Mouse (Mus musculus) cerebellum, adult 2 months (tissue): ENCODE results near the gene Cmtm7.

Source experiments
- CTCF ChIP-seq: fragments of 200-500 bp; IDR thresholded peaks from 2 replicates; pipeline ENCODE4 v1.5.1; 2011; ENCODE audit warnings: low read depth, mild to moderate bottlenecking, control low read depth, low read length, moderate library complexity, borderline replicate concordance; ENCODE audit not compliant: insufficient read depth
- POLR2A ChIP-seq: fragments of 200-500 bp; IDR thresholded peaks from 2 replicates; pipeline ENCODE4 v1.6.1; 2011; ENCODE audit warnings: low read length, control low read depth, borderline replicate concordance; ENCODE audit not compliant: insufficient read depth

- TF ChIP-seq CTCF (peak; percentile 75), POLR2A (no peak)
These were observed 54.3 kb downstream of the Cmtm7 start for GRCm38 (mm10) chr9:114727315-114727714.
